Mouse (Mus musculus) stomach, embryonic 14.5 days (tissue): ENCODE data around the gene Nes. TPM values are rescaled to one million over a fixed set of nuclear protein-coding genes. Genes with fewer than 3 reads are reported as not detected.

Experiments used
- polyA plus RNA-seq: library from polyadenylated mRNA; unstranded; fragments of >200 nt; fragmentation: Nextera tagmentation; extraction: Ambion mirVana; gene quantifications from 2 replicates; pipeline ENCODE4 v1.2.1, GENCODE M21; 2014

Nes gene
- polyA plus RNA-seq, 1 experiment from 2014 or later: 10.5 TPM

Other genes starting within 250 kb of the Nes start
- gene Lrrc71, start 222.5 kb upstream of the Nes start, polyA plus RNA-seq: 0.69 and 1.2 TPM in 2 replicates
- gene Ntrk1, start 175.9 kb upstream of the Nes start, polyA plus RNA-seq: 0.88 and 0.97 TPM in 2 replicates
- 0.20 and 0.55 TPM in 2 replicates for gene Insrr, start 174.1 kb upstream of the Nes start, polyA plus RNA-seq
- gene Pear1, start 146.8 kb upstream of the Nes start, polyA plus RNA-seq: 25.4 and 28.3 TPM in 2 replicates
- gene Sh2d2a, start 124.3 kb upstream of the Nes start, polyA plus RNA-seq: 0.17 TPM in 1 of 2 replicates, not detected in the other
- gene Prcc, start 85.5 kb upstream of the Nes start, polyA plus RNA-seq: 12.9 and 14.1 TPM in 2 replicates
- 119 and 135 TPM in 2 replicates for gene Hdgf, start 64.8 kb upstream of the Nes start, polyA plus RNA-seq
- 73.5 and 75.5 TPM in 2 replicates for gene Mrpl24, start 51.6 kb upstream of the Nes start, polyA plus RNA-seq
- 31.9 and 35.4 TPM in 2 replicates for gene Isg20l2, start 40.8 kb upstream of the Nes start, polyA plus RNA-seq
- 17.9 and 20.0 TPM in 2 replicates for gene Rrnad1, start 40.4 kb upstream of the Nes start, polyA plus RNA-seq
- gene Crabp2, start 22.4 kb upstream of the Nes start, polyA plus RNA-seq: 30.7 and 44.1 TPM in 2 replicates
- gene Bcan, start 29.2 kb downstream of the Nes start, polyA plus RNA-seq: 0.10 and 0.27 TPM in 2 replicates
- gene Hapln2, start 56.5 kb downstream of the Nes start, polyA plus RNA-seq: 0.26 TPM in 1 of 2 replicates, not detected in the other
- gene Gpatch4, start 72.0 kb downstream of the Nes start, polyA plus RNA-seq: 33.7 and 36.0 TPM in 2 replicates
- gene Naxe, start 87.4 kb downstream of the Nes start, polyA plus RNA-seq: 182 and 196 TPM in 2 replicates
- not detected in 2 replicates for gene Ttc24, start 107.2 kb downstream of the Nes start, polyA plus RNA-seq
- 19.8 and 21.0 TPM in 2 replicates for gene Iqgap3, start 110.9 kb downstream of the Nes start, polyA plus RNA-seq
- gene Mef2d, start 171.3 kb downstream of the Nes start, polyA plus RNA-seq: 19.5 and 20.1 TPM in 2 replicates